9 mouse cellular contexts compared by ENCODE assay signal in genomic region chr11:95365596-95365995, GRCm38 (mm10). TPM values are rescaled to one million over a fixed set of nuclear protein-coding genes. Genes with fewer than 3 reads are reported as not detected.
A peak's percentile ranks its signal among the peaks of the same experiment; 100 is the strongest.
DNase-seq lines count a peak whose midpoint lies in the region; ATAC-seq and TF ChIP-seq lines count a peak whose summit lies in the region.
"Had no signal": no experiment of that assay in that cellular context is flagged by ENCODE, and none has a peak within 500 bp of the region (broad histone marks: within the 10 kb centered on the region; RNA-seq: fewer than 3 reads in every experiment).

No protein-coding gene starts in this region.

- H3K27me3 ChIP-seq in forebrain, embryonic 16.5 days (replicated peaks; ENCODE audit: control insufficient read depth, insufficient read depth, low read length) = no peaks in the 10 kb centered on the region
- H3K27me3 ChIP-seq in forebrain, embryonic 10.5 days (ENCODE audit: poor library complexity, severe bottlenecking) = no peaks in the 10 kb centered on the region
- H3K27me3 ChIP-seq in kidney, postnatal 0 days (ENCODE audit: insufficient read depth, low read length) = no peaks in the 10 kb centered on the region
- H3K27me3 ChIP-seq in stomach, embryonic 15.5 days (replicated peaks) = no peaks in the 10 kb centered on the region

- no peak for DNase-seq in forebrain, embryonic 10.5 days (ENCODE audit: extremely low spot score, low spot score)
- peak; percentile 79 for DNase-seq in adrenal gland, adult 8-10 months
- DNase-seq in heart, adult 9 months (ENCODE audit: low spot score in 2 of 2) = peak; percentile 96 to 97
- DNase-seq in kidney, postnatal 0 days (ENCODE audit: low spot score) = peak; percentile 64
- peak; percentile 63 for DNase-seq in lung, adult 2 months
- no peak for DNase-seq in c-Kit-positive CD71-positive TER-119-positive erythroid progenitor cells, embryonic 14.5 days (ENCODE audit: low spot score)

- H3K4me2 ChIP-seq in forebrain, embryonic 16.5 days (ENCODE audit: low read length) = no peak overlapping the region
- no peak overlapping the region for H3K4me2 ChIP-seq in kidney, postnatal 0 days (ENCODE audit: low read length)
- no peak overlapping the region for H3K4me2 ChIP-seq in stomach, embryonic 15.5 days

- TF ChIP-seq POLR2A in lung, adult 2 months (IDR thresholded peaks at IDR 0.05; ENCODE audit: borderline replicate concordance, extremely low read depth, low read depth, low read length) = no peak

- no peak for TF ChIP-seq CTCF in kidney, postnatal 0 days (IDR thresholded peaks at IDR 0.05; ENCODE audit: low read depth)
- TF ChIP-seq CTCF in lung, adult 2 months (IDR thresholded peaks at IDR 0.05; ENCODE audit: insufficient read depth, low read length) = no peak

- H3K36me3 ChIP-seq in forebrain, embryonic 16.5 days (ENCODE audit: control insufficient read depth, insufficient read depth) = no peaks in the 10 kb centered on the region
- peaks cover 4% of the 10 kb centered on the region; the same call in 1 of the 2 replicates for H3K36me3 ChIP-seq in forebrain, embryonic 10.5 days (replicated peaks)
- H3K36me3 ChIP-seq in kidney, postnatal 0 days (ENCODE audit: insufficient read depth, low read length) = no peaks in the 10 kb centered on the region
- no peaks in the 10 kb centered on the region for H3K36me3 ChIP-seq in stomach, embryonic 15.5 days

- H3K9me3 ChIP-seq in forebrain, embryonic 16.5 days (ENCODE audit: control insufficient read depth, low read length) = no peaks in the 10 kb centered on the region
- H3K9me3 ChIP-seq in forebrain, embryonic 10.5 days = no peaks in the 10 kb centered on the region
- no peaks in the 10 kb centered on the region for H3K9me3 ChIP-seq in kidney, postnatal 0 days (replicated peaks; ENCODE audit: low read length)
- no peaks in the 10 kb centered on the region for H3K9me3 ChIP-seq in stomach, embryonic 15.5 days
- H3K9me3 ChIP-seq: megakaryocyte, embryonic 14.5 days had no signal

- 64% methylated on average over 10 of the region's 10 CpGs for WGBS in forebrain, embryonic 16.5 days
- WGBS in forebrain, embryonic 10.5 days = 91% methylated on average over 10 of the region's 10 CpGs
- WGBS in kidney, postnatal 0 days = 57% methylated on average over 10 of the region's 10 CpGs
- WGBS in lung, adult 2 months = 48% methylated on average over 10 of the region's 10 CpGs
- WGBS in stomach, embryonic 15.5 days = 50% methylated on average over 10 of the region's 10 CpGs

- no peak overlapping the region for H3K9ac ChIP-seq in forebrain, embryonic 16.5 days (replicated peaks; ENCODE audit: low read depth, low read length)
- H3K9ac ChIP-seq in kidney, postnatal 0 days (ENCODE audit: low read depth, low read length) = no peak overlapping the region
- no peak overlapping the region for H3K9ac ChIP-seq in stomach, embryonic 15.5 days

- H3K27ac ChIP-seq in forebrain, embryonic 16.5 days (ENCODE audit: low read length) = 0 out of 2 replicates have a peak overlapping the region, but pooled peaks have one; percentile 41
- H3K27ac ChIP-seq in forebrain, embryonic 10.5 days = no peak overlapping the region
- H3K27ac ChIP-seq in kidney, postnatal 0 days = 0 out of 2 replicates have a peak overlapping the region, but pooled peaks have one; percentile 8
- peak overlapping the region; percentile 73 for H3K27ac ChIP-seq in stomach, embryonic 15.5 days

- H3K4me1 ChIP-seq in forebrain, embryonic 16.5 days (replicated peaks; ENCODE audit: control insufficient read depth, insufficient read depth, low read length) = 0 out of 2 replicates have a peak, but pooled peaks cover 5% of the 10 kb centered on the region
- no peaks in the 10 kb centered on the region for H3K4me1 ChIP-seq in forebrain, embryonic 10.5 days
- H3K4me1 ChIP-seq in kidney, postnatal 0 days (replicated peaks; ENCODE audit: insufficient read depth, low read length) = 0 out of 2 replicates have a peak, but pooled peaks cover 14% of the 10 kb centered on the region
- H3K4me1 ChIP-seq in lung, adult 2 months (ENCODE audit: control insufficient read depth, insufficient read depth, low read length) = peaks cover 20% of the 10 kb centered on the region
- peaks cover 56% of the 10 kb centered on the region for H3K4me1 ChIP-seq in stomach, embryonic 15.5 days

- no peak overlapping the region for H3K4me3 ChIP-seq in forebrain, embryonic 16.5 days (replicated peaks; ENCODE audit: low read length)
- H3K4me3 ChIP-seq in forebrain, embryonic 10.5 days = no peak overlapping the region
- H3K4me3 ChIP-seq in kidney, postnatal 0 days (replicated peaks; ENCODE audit: low read depth, low read length) = no peak overlapping the region
- no peak overlapping the region for H3K4me3 ChIP-seq in lung, adult 2 months (replicated peaks; ENCODE audit: extremely low read depth, low read depth, low read length)
- H3K4me3 ChIP-seq in stomach, embryonic 15.5 days (replicated peaks) = no peak overlapping the region
- H3K4me3 ChIP-seq: megakaryocyte, embryonic 14.5 days had no signal

- ATAC-seq in forebrain, embryonic 16.5 days = no peak
- no peak for ATAC-seq in kidney, postnatal 0 days (replicated peaks; ENCODE audit: low FRiP score, low read depth)
- ATAC-seq in stomach, embryonic 15.5 days (ENCODE audit: insufficient read depth, low FRiP score, low read depth) = peak; percentile 36; the same call in 1 of the 2 replicates

RNA-seq across cellular contexts. Expression of gene Slc35b1, which starts 18.9 kb away (rescaled TPM):
- 152 and 154 TPM in 2 replicates for polyA plus RNA-seq in forebrain, embryonic 16.5 days (2015; fragmentation: Nextera tagmentation; extraction: Ambion mirVana)
- 118 and 119 TPM in 2 replicates for polyA plus RNA-seq in forebrain, embryonic 10.5 days (2016; fragmentation: Nextera tagmentation; extraction: Ambion mirVana)
- 10 to 100 TPM; 62.7 to 88.9 (median 78.0) TPM for total RNA-seq in adrenal gland, adult 8-10 months (2022)
- 103 and 104 TPM in 2 replicates for polyA plus RNA-seq in kidney, postnatal 0 days (2015; fragmentation: Nextera tagmentation; extraction: Ambion mirVana)
- 60.6 and 80.9 TPM in 2 replicates for polyA plus RNA-seq in lung, adult 2 months (2012; rRNA removed)
- 96.3 and 105 TPM in 2 replicates for polyA plus RNA-seq in stomach, embryonic 15.5 days (2015; fragmentation: Nextera tagmentation; extraction: Ambion mirVana)

RNA-seq across cellular contexts. Expression of gene Fam117a, which starts 28.8 kb away (rescaled TPM):
- polyA plus RNA-seq in forebrain, embryonic 16.5 days (2015; fragmentation: Nextera tagmentation; extraction: Ambion mirVana) = 2.7 and 2.9 TPM in 2 replicates
- polyA plus RNA-seq in forebrain, embryonic 10.5 days (2016; fragmentation: Nextera tagmentation; extraction: Ambion mirVana) = 7.4 and 7.7 TPM in 2 replicates
- 10 to 100 TPM; 14.7 to 21.4 (median 18.0) TPM for total RNA-seq in adrenal gland, adult 8-10 months (2022)
- 8.7 and 10.0 TPM in 2 replicates for polyA plus RNA-seq in kidney, postnatal 0 days (2015; fragmentation: Nextera tagmentation; extraction: Ambion mirVana)
- 55.8 and 59.8 TPM in 2 replicates for polyA plus RNA-seq in lung, adult 2 months (2012; rRNA removed)
- polyA plus RNA-seq in stomach, embryonic 15.5 days (2015; fragmentation: Nextera tagmentation; extraction: Ambion mirVana) = 13.7 and 17.5 TPM in 2 replicates

RNA-seq across cellular contexts. Expression of gene Spop, which starts 48.3 kb away (rescaled TPM):
- polyA plus RNA-seq in forebrain, embryonic 16.5 days (2015; fragmentation: Nextera tagmentation; extraction: Ambion mirVana) = 252 and 265 TPM in 2 replicates
- 142 and 145 TPM in 2 replicates for polyA plus RNA-seq in forebrain, embryonic 10.5 days (2016; fragmentation: Nextera tagmentation; extraction: Ambion mirVana)
- 100 to 1,000 TPM; 160 to 216 (median 189) TPM for total RNA-seq in adrenal gland, adult 8-10 months (2022)
- polyA plus RNA-seq in kidney, postnatal 0 days (2015; fragmentation: Nextera tagmentation; extraction: Ambion mirVana) = 77.8 and 90.8 TPM in 2 replicates
- 70.1 and 125 TPM in 2 replicates for polyA plus RNA-seq in lung, adult 2 months (2012; rRNA removed)
- 142 and 151 TPM in 2 replicates for polyA plus RNA-seq in stomach, embryonic 15.5 days (2015; fragmentation: Nextera tagmentation; extraction: Ambion mirVana)

RNA-seq across cellular contexts. Expression of gene Kat7, which starts 55.5 kb away (rescaled TPM):
- polyA plus RNA-seq in forebrain, embryonic 16.5 days (2015; fragmentation: Nextera tagmentation; extraction: Ambion mirVana) = 73.6 and 87.9 TPM in 2 replicates
- 93.2 and 93.7 TPM in 2 replicates for polyA plus RNA-seq in forebrain, embryonic 10.5 days (2016; fragmentation: Nextera tagmentation; extraction: Ambion mirVana)
- 10 to 100 TPM; 50.4 to 86.8 (median 73.7) TPM for total RNA-seq in adrenal gland, adult 8-10 months (2022)
- polyA plus RNA-seq in kidney, postnatal 0 days (2015; fragmentation: Nextera tagmentation; extraction: Ambion mirVana) = 49.0 and 52.1 TPM in 2 replicates
- 21.5 and 37.2 TPM in 2 replicates for polyA plus RNA-seq in lung, adult 2 months (2012; rRNA removed)
- polyA plus RNA-seq in stomach, embryonic 15.5 days (2015; fragmentation: Nextera tagmentation; extraction: Ambion mirVana) = 57.1 and 62.3 TPM in 2 replicates

Comparison
In these comparisons a context has a peak if more than half of its experiments do, and no peak if none do; other contexts are left out.
1. DNase-seq: peak in adrenal gland, adult 8-10 months (single experiment), heart, adult 9 months (2 of 2), kidney, postnatal 0 days (single experiment) and lung, adult 2 months (single experiment); none in forebrain, embryonic 10.5 days (single experiment) and c-Kit-positive CD71-positive TER-119-positive erythroid progenitor cells, embryonic 14.5 days (single experiment).